35 mouse cellular contexts compared by ENCODE assay signal in the genomic region with DNA sequence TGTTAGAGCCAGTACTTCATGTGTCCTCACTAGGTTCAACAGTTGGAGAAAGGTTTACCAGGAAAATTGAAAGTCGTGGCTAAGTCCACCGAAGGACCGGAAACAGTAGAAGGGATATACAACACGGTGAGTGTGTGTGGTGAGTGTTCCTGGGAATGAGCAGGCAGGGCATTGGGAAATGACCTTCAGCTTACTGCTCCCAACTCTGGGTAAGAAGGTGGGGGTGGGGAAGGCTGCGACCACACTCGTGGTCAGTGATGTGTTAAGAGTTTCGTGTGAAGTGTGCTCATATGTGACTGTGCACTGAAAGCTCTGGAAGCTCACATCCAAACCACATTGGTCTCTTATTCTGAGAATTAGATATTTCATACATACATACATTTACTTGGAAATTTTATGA. TPM values are rescaled to one million over a fixed set of nuclear protein-coding genes. Genes with fewer than 3 reads are reported as not detected.
DNase-seq lines count a peak whose midpoint lies in the region; ATAC-seq and TF ChIP-seq lines count a peak whose summit lies in the region.
"Had no signal": no experiment of that assay in that cellular context is flagged by ENCODE, and none has a peak within 500 bp of the region (broad histone marks: within the 10 kb centered on the region; RNA-seq: fewer than 3 reads in every experiment).

No protein-coding gene starts in this region.

- H3K36me3 ChIP-seq in heart, embryonic 10.5 days = peaks cover 6% of the 10 kb centered on the region; the same call in 1 of the 2 replicates
- H3K36me3 ChIP-seq in lung, postnatal 0 days (ENCODE audit: insufficient read depth, low read length) = no peaks in the 10 kb centered on the region
- peaks cover 9% of the 10 kb centered on the region; the same call in 1 of the 2 replicates for H3K36me3 ChIP-seq in intestine, postnatal 0 days (ENCODE audit: control insufficient read depth, insufficient read depth)
- H3K36me3 ChIP-seq: embryonic facial prominence, embryonic 15.5 days; intestine, embryonic 15.5 days had no signal

- DNase-seq in heart, embryonic 10.5 days (ENCODE audit: low spot score) = peak; percentile 39
- DNase-seq in heart, postnatal 25 days (ENCODE audit: low spot score) = no peak
- DNase-seq in lung, postnatal 0 days (ENCODE audit: low spot score) = peak; percentile 56
- no peak for DNase-seq in lung, adult 2 months
- DNase-seq: adrenal gland, postnatal 10 days; B cell, adult 2 months; cerebellum, adult 11 months; cerebellum, adult 2 months; cerebellum, adult 9-11 months; cerebellum, postnatal 25 days; forebrain, postnatal 0 days; gastrocnemius, adult 2 months; gastrocnemius, postnatal 14 days; heart, postnatal 14 days had no signal

- no peak for TF ChIP-seq POLR2A in lung, adult 2 months (IDR thresholded peaks at IDR 0.05; ENCODE audit: borderline replicate concordance, extremely low read depth, low read depth, low read length)

- no peaks in the 10 kb centered on the region for H3K9me3 ChIP-seq in heart, embryonic 10.5 days
- no peaks in the 10 kb centered on the region for H3K9me3 ChIP-seq in lung, postnatal 0 days (ENCODE audit: low read length)
- no peaks in the 10 kb centered on the region for H3K9me3 ChIP-seq in intestine, postnatal 0 days (ENCODE audit: control insufficient read depth)
- H3K9me3 ChIP-seq: embryonic facial prominence, embryonic 12.5 days; embryonic facial prominence, embryonic 15.5 days; G1E; heart, embryonic 12.5 days; heart, embryonic 15.5 days; hindbrain, embryonic 10.5 days; hindbrain, embryonic 13.5 days; intestine, embryonic 15.5 days had no signal

- H3K27ac ChIP-seq in heart, embryonic 10.5 days = no peak overlapping the region
- H3K27ac ChIP-seq in lung, postnatal 0 days (ENCODE audit: low read length) = no peak overlapping the region
- H3K27ac ChIP-seq in intestine, postnatal 0 days (ENCODE audit: low read depth, low read length) = no peak overlapping the region
- H3K27ac ChIP-seq: embryonic facial prominence, embryonic 12.5 days; embryonic facial prominence, embryonic 15.5 days; gastrocnemius, adult 2 months; heart, embryonic 15.5 days; hindbrain, embryonic 10.5 days; hindbrain, embryonic 13.5 days; intestine, embryonic 15.5 days had no signal

- intact Hi-C loops in heart, postnatal 25 days (cut with DNase I) = no loop called here

- H3K4me2 ChIP-seq in lung, postnatal 0 days (replicated peaks; ENCODE audit: low read depth, low read length) = 0 out of 2 replicates have a peak overlapping the region, but pooled peaks have one; percentile 8
- no peak overlapping the region for H3K4me2 ChIP-seq in intestine, postnatal 0 days (replicated peaks; ENCODE audit: low read depth)
- H3K4me2 ChIP-seq: embryonic facial prominence, embryonic 12.5 days; embryonic facial prominence, embryonic 15.5 days; heart, embryonic 12.5 days; heart, embryonic 15.5 days; hindbrain, embryonic 13.5 days; intestine, embryonic 15.5 days had no signal

- peaks cover 10% of the 10 kb centered on the region; the same call in 1 of the 2 replicates for H3K4me1 ChIP-seq in heart, embryonic 10.5 days
- no peaks in the 10 kb centered on the region for H3K4me1 ChIP-seq in lung, postnatal 0 days (ENCODE audit: insufficient read depth, low read depth, low read length)
- no peaks in the 10 kb centered on the region; the same call in 1 of the 2 replicates for H3K4me1 ChIP-seq in lung, adult 2 months (ENCODE audit: control insufficient read depth, insufficient read depth, low read length)
- H3K4me1 ChIP-seq in intestine, postnatal 0 days (replicated peaks; ENCODE audit: control insufficient read depth, insufficient read depth, low read length) = no peaks in the 10 kb centered on the region
- H3K4me1 ChIP-seq: embryonic facial prominence, embryonic 12.5 days; embryonic facial prominence, embryonic 15.5 days; hindbrain, embryonic 10.5 days; hindbrain, embryonic 13.5 days; intestine, embryonic 15.5 days had no signal

- TF ChIP-seq EP300 in lung, postnatal 0 days (IDR thresholded peaks at IDR 0.05) = no peak

- TF ChIP-seq CTCF in lung, postnatal 0 days (IDR thresholded peaks at IDR 0.05) = no peak
- TF ChIP-seq CTCF in lung, adult 2 months (IDR thresholded peaks at IDR 0.05; ENCODE audit: insufficient read depth, low read length) = no peak
- TF ChIP-seq CTCF in intestine, postnatal 0 days (IDR thresholded peaks at IDR 0.05; ENCODE audit: low read depth) = no peak

- no peak overlapping the region for H3K9ac ChIP-seq in lung, postnatal 0 days (replicated peaks; ENCODE audit: low read depth)
- no peak overlapping the region for H3K9ac ChIP-seq in intestine, postnatal 0 days (ENCODE audit: low read depth, low read length)
- H3K9ac ChIP-seq: embryonic facial prominence, embryonic 12.5 days; embryonic facial prominence, embryonic 15.5 days; forebrain, postnatal 0 days; heart, embryonic 12.5 days; heart, embryonic 15.5 days; hindbrain, embryonic 13.5 days; intestine, embryonic 15.5 days had no signal

- no peaks in the 10 kb centered on the region for H3K27me3 ChIP-seq in heart, embryonic 10.5 days (ENCODE audit: insufficient read depth, poor library complexity, severe bottlenecking)
- no peaks in the 10 kb centered on the region for H3K27me3 ChIP-seq in lung, postnatal 0 days (replicated peaks; ENCODE audit: insufficient read depth, low read length)
- no peaks in the 10 kb centered on the region for H3K27me3 ChIP-seq in intestine, postnatal 0 days (replicated peaks; ENCODE audit: control insufficient read depth, insufficient read depth, low read length)
- H3K27me3 ChIP-seq: CH12.LX; embryonic facial prominence, embryonic 12.5 days; embryonic facial prominence, embryonic 15.5 days; heart, embryonic 12.5 days; heart, embryonic 15.5 days; hindbrain, embryonic 13.5 days; intestine, embryonic 15.5 days; Patski had no signal

- peak; percentile 63 for ATAC-seq in lung, postnatal 0 days
- ATAC-seq in granulocyte monocyte progenitor cell, adult 5-6 weeks (replicated peaks; ENCODE audit: poor library complexity, severe bottlenecking) = peak; percentile 52
- no peak for ATAC-seq in intestine, postnatal 0 days
- ATAC-seq: forebrain, embryonic 14.5 days; forebrain, postnatal 0 days; hindbrain, embryonic 16.5 days; intestine, embryonic 15.5 days; Patski had no signal

- WGBS in heart, embryonic 10.5 days = 69% methylated on average over 7 of the region's 7 CpGs
- WGBS in lung, postnatal 0 days = 47% methylated on average over 7 of the region's 7 CpGs
- WGBS in lung, adult 2 months = 57% methylated on average over 7 of the region's 7 CpGs
- 84% methylated on average over 7 of the region's 7 CpGs for WGBS in intestine, postnatal 0 days

- H3K4me3 ChIP-seq in heart, embryonic 10.5 days = no peak overlapping the region
- H3K4me3 ChIP-seq in lung, postnatal 0 days (ENCODE audit: low read depth, low read length) = no peak overlapping the region
- H3K4me3 ChIP-seq in lung, adult 2 months (replicated peaks; ENCODE audit: extremely low read depth, low read depth, low read length) = no peak overlapping the region
- H3K4me3 ChIP-seq in intestine, postnatal 0 days (ENCODE audit: low read depth, low read length) = no peak overlapping the region
- H3K4me3 ChIP-seq: embryonic facial prominence, embryonic 12.5 days; embryonic facial prominence, embryonic 15.5 days; gastrocnemius, adult 2 months; heart, embryonic 12.5 days; heart, embryonic 15.5 days; hindbrain, embryonic 10.5 days; hindbrain, embryonic 13.5 days; intestine, embryonic 15.5 days had no signal

RNA-seq across cellular contexts. Expression of a gene that starts 21.9 kb away (rescaled TPM):
- 8.7 and 10.3 TPM in 2 replicates for polyA plus RNA-seq in heart, embryonic 10.5 days (2016; fragmentation: Nextera tagmentation; extraction: Ambion mirVana)
- 10 to 100 TPM; 15.0 to 15.8 TPM for total RNA-seq in heart, postnatal 25 days (2021)
- polyA plus RNA-seq in lung, postnatal 0 days (2015; fragmentation: Nextera tagmentation; extraction: Ambion mirVana) = 20.6 and 26.3 TPM in 2 replicates
- polyA plus RNA-seq in lung, adult 2 months (2012; rRNA removed) = 13.8 and 15.5 TPM in 2 replicates
- 5.2 and 6.0 TPM in 2 replicates for total RNA-seq in granulocyte monocyte progenitor cell, adult 5-6 weeks (2014; fragmentation: Nextera tagmentation)
- total RNA-seq in granulocyte monocyte progenitor cell, adult 5-6 weeks (2017) = 7.6 and 9.1 TPM in 2 replicates
- 6.6 and 7.3 TPM in 2 replicates for polyA plus RNA-seq in intestine, postnatal 0 days (2015; fragmentation: Nextera tagmentation; extraction: Ambion mirVana)

RNA-seq across cellular contexts. Expression of a gene that starts 41.7 kb away (rescaled TPM):
- polyA plus RNA-seq in heart, embryonic 10.5 days (2016; fragmentation: Nextera tagmentation; extraction: Ambion mirVana) = not detected in 2 replicates
- total RNA-seq in heart, postnatal 25 days (2021) = not detected
- polyA plus RNA-seq in lung, postnatal 0 days (2015; fragmentation: Nextera tagmentation; extraction: Ambion mirVana) = not detected in 2 replicates
- polyA plus RNA-seq in lung, adult 2 months (2012; rRNA removed) = not detected in 2 replicates
- not detected in 2 replicates for total RNA-seq in granulocyte monocyte progenitor cell, adult 5-6 weeks (2014; fragmentation: Nextera tagmentation)
- not detected in 2 replicates for total RNA-seq in granulocyte monocyte progenitor cell, adult 5-6 weeks (2017)
- not detected in 2 replicates for polyA plus RNA-seq in intestine, postnatal 0 days (2015; fragmentation: Nextera tagmentation; extraction: Ambion mirVana)
- total RNA-seq: adrenal gland, adult 18-20 months; adrenal gland, postnatal 10 days; adrenal gland, postnatal 4 days; CH12.LX; common myeloid progenitor, adult 5-6 weeks; forebrain, postnatal 0 days; gastrocnemius, adult 2 months; gastrocnemius, postnatal 14 days; gastrocnemius, postnatal 4 days; heart, adult 8-10 months; heart, postnatal 14 days had no signal
- polyA plus RNA-seq: cerebellum, adult 2 months; embryonic facial prominence, embryonic 12.5 days; embryonic facial prominence, embryonic 15.5 days; forebrain, embryonic 11.5 days; forebrain, embryonic 14.5 days; forebrain, postnatal 0 days; frontal cortex, adult 2 months; G1E; heart, embryonic 12.5 days; heart, embryonic 15.5 days; hindbrain, embryonic 10.5 days; hindbrain, embryonic 13.5 days; hindbrain, embryonic 16.5 days; intestine, embryonic 15.5 days had no signal

Comparison
In these comparisons a context has a peak if more than half of its experiments do, and no peak if none do; other contexts are left out.
1. DNase-seq: peak in heart, embryonic 10.5 days (single experiment) and lung, postnatal 0 days (single experiment); none in heart, postnatal 25 days (single experiment) and lung, adult 2 months (single experiment).